Mouse (Mus musculus): ENCODE data around the gene Hoxa3.

Gene Hoxa3

GRCm38 (mm10) chr6:52213119-52213986 is at the start of gene Hoxa3, which contains the start of gene Gm28308:
TSS of gene Hoxa3 (minus strand) at chr6:52213336.
TSS of gene Gm28308 (minus strand) at chr6:52213339.
- DNase-seq (ENCODE audit: low read depth, low spot score): peak; percentile 90

GRCm38 (mm10) chr6:52262463-52263320 is 49.6 kb upstream of the Hoxa3 start:
- DNase-seq (ENCODE audit: low read depth, low spot score): peak; percentile 42

- DNase-seq (ENCODE audit: low read depth, low spot score): no peak
Observed at GRCm38 (mm10) chr6:52261751-52262462, 48.8 kb upstream of the Hoxa3 start.

GRCm38 (mm10) chr6:52260654-52261575 is 47.8 kb upstream of the Hoxa3 start, which contains the start of gene Hoxa13:
TSS of gene Hoxa13 (minus strand) at chr6:52260880.
- no peak for DNase-seq (ENCODE audit: low read depth, low spot score)

GRCm38 (mm10) chr6:52259811-52260261 is 46.7 kb upstream of the Hoxa3 start:
- DNase-seq (ENCODE audit: low read depth, low spot score): no peak

- DNase-seq (ENCODE audit: low read depth, low spot score): no peak
Observed at GRCm38 (mm10) chr6:52259081-52259790, 46.1 kb upstream of the Hoxa3 start.

- peak; percentile 89 for DNase-seq (ENCODE audit: low read depth, low spot score)
Observed at GRCm38 (mm10) chr6:52256956-52257355, 43.8 kb upstream of the Hoxa3 start.

- DNase-seq (ENCODE audit: low read depth, low spot score): no peak
Observed at GRCm38 (mm10) chr6:52253511-52254500, 40.7 kb upstream of the Hoxa3 start.

GRCm38 (mm10) chr6:52252775-52253376 is 39.7 kb upstream of the Hoxa3 start:
- no peak for DNase-seq (ENCODE audit: low read depth, low spot score)

- DNase-seq (ENCODE audit: low read depth, low spot score): no peak
Observed at GRCm38 (mm10) chr6:52252016-52252774, 39.1 kb upstream of the Hoxa3 start.

GRCm38 (mm10) chr6:52251177-52251879 is 38.2 kb upstream of the Hoxa3 start:
- no peak for DNase-seq (ENCODE audit: low read depth, low spot score)

- DNase-seq (ENCODE audit: low read depth, low spot score): no peak
Observed at GRCm38 (mm10) chr6:52249826-52250225, 36.7 kb upstream of the Hoxa3 start.

- DNase-seq (ENCODE audit: low read depth, low spot score): no peak
Observed at GRCm38 (mm10) chr6:52249415-52249738, 36.2 kb upstream of the Hoxa3 start.

- no peak for DNase-seq (ENCODE audit: low read depth, low spot score)
Observed at GRCm38 (mm10) chr6:52248638-52249414, 35.7 kb upstream of the Hoxa3 start.

GRCm38 (mm10) chr6:52247766-52248637 is 34.9 kb upstream of the Hoxa3 start:
- DNase-seq (ENCODE audit: low read depth, low spot score): no peak

Data from forelimb bud, embryonic 11.5 days (tissue).